Mouse (Mus musculus) liver, embryonic 11.5 days (tissue): ENCODE measurements around the gene Blvrb. TPM values are rescaled to one million over a fixed set of nuclear protein-coding genes. Genes with fewer than 3 reads are reported as not detected.

Source experiments
- ATAC-seq: fragments of 200-750 bp; cut with Nextera tagmentation; replicated peaks from 2 replicates; pipeline ENCODE4 v1.8.0; 2017; ENCODE audit warnings: moderate number of reproducible peaks, mild to moderate bottlenecking, moderate TSS enrichment, moderate library complexity; ENCODE audit not compliant: low FRiP score
- DNase-seq: peaks from one replicate; pipeline ENCODE4 v3.0.0-alpha.2; 2017; ENCODE audit warnings: low spot score
- H3K27ac ChIP-seq: fragments of 300-500 bp; sonication (generic); 2 replicates; pipeline ENCODE4 v1.5.1; 2014; ENCODE audit warnings: mild to moderate bottlenecking, low read depth, low read length, control low read depth
- H3K27me3 ChIP-seq: fragments of 300-500 bp; sonication (generic); replicated peaks from 2 replicates; pipeline ENCODE4 v1.6.1; 2014; ENCODE audit warnings: low read length, mixed read lengths; ENCODE audit not compliant: control insufficient read depth, insufficient read depth
- H3K36me3 ChIP-seq: fragments of 300-500 bp; sonication (generic); 2 replicates; pipeline ENCODE4 v1.6.1; 2014; ENCODE audit warnings: mild to moderate bottlenecking, low read length, moderate library complexity, mixed read lengths; ENCODE audit not compliant: control insufficient read depth, insufficient read depth
- H3K4me1 ChIP-seq: fragments of 300-500 bp; sonication (generic); replicated peaks from 2 replicates; pipeline ENCODE4 v1.6.1; 2014; ENCODE audit warnings: low read length, mixed read lengths; ENCODE audit not compliant: control insufficient read depth, insufficient read depth
- H3K4me2 ChIP-seq: fragments of 300-500 bp; sonication (generic); 2 replicates; pipeline ENCODE4 v1.6.1; 2014; ENCODE audit warnings: mild to moderate bottlenecking, control low read depth, moderate library complexity
- H3K4me3 ChIP-seq: fragments of 300-500 bp; sonication (generic); 2 replicates; pipeline ENCODE4 v1.5.1; 2014; ENCODE audit warnings: low read depth, low read length, control low read depth
- H3K9ac ChIP-seq: fragments of 300-500 bp; sonication (generic); 2 replicates; pipeline ENCODE4 v1.6.1; 2014; ENCODE audit warnings: low read depth, low read length, control low read depth
- H3K9me3 ChIP-seq: fragments of 300-500 bp; sonication (generic); 2 replicates; pipeline ENCODE4 v1.6.1; 2016; ENCODE audit warnings: low read length, inconsistent platforms, mixed read lengths; ENCODE audit not compliant: control insufficient read depth
- WGBS: fragments of 180-500 bp; shearing (Covaris S2); extraction: QIAGEN DNeasy Blood & Tissue Kit; methylation state at CpG from one replicate; pipeline ENCODE4 v1.1.7; 2014; 5-methylcytosine and 5-hydroxymethylcytosine counted together
- polyA plus RNA-seq: library from polyadenylated mRNA; unstranded; fragments of >200 nt; fragmentation: Nextera tagmentation; extraction: Ambion mirVana; gene quantifications from 2 replicates; pipeline ENCODE4 v1.2.1, GENCODE M21; 2014

Gene Blvrb
- polyA plus RNA-seq, 1 experiment from 2014 or later = 581 TPM

- Histone ChIP-seq H3K9ac (no peak overlapping the region), H3K4me2 (no peak overlapping the region), H3K9me3 (no peaks in the 10 kb centered on the region), H3K36me3 (no peaks in the 10 kb centered on the region), H3K27me3 (peaks cover 15% of the 10 kb centered on the region), H3K4me1 (no peaks in the 10 kb centered on the region), H3K4me3 (no peak overlapping the region), H3K27ac (no peak overlapping the region)
- DNase-seq (no peak), ATAC-seq (no peak)
- WGBS = 72% methylated on average over 4 of the region's 4 CpGs
These were observed 7.8 kb upstream of the Blvrb start for GRCm38 (mm10) chr7:27440014-27440413.

DNA sequence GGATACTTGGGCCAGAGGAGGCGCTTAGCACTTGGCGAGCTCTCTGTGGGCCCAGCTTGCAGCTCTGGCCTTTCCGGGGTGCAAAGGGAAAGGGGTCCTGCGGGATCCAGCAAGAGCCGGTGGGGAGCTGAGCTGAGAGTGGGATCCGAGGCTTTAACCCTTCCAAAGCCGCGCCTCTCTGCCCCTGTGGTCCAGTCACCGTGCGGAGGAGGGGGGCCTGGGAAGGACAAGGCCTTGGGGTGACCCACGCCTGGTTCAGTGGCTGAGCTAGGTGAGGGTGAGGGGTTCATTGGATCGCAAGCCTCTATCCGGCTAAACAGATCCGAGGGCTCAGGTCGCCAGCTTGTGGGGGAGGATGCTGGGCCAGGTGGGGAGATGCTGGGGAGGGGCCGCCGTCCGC is 1.7 kb upstream of the Blvrb start:
- Histone ChIP-seq H3K4me2 (peak overlapping the region; percentile 93), H3K9me3 (no peaks in the 10 kb centered on the region), H3K27me3 (peaks cover 30% of the 10 kb centered on the region), H3K27ac (no peak overlapping the region), H3K9ac (peak overlapping the region; percentile 52), H3K4me3 (peak overlapping the region; percentile 57), H3K4me1 (peaks cover 19% of the 10 kb centered on the region), H3K36me3 (no peaks in the 10 kb centered on the region)
- 8% methylated on average over 14 of the region's 18 CpGs for WGBS
- ATAC-seq (no peak), DNase-seq (no peak)

- H3K27me3 ChIP-seq = peaks cover 30% of the 10 kb centered on the region
- peak overlapping the region; percentile 84 for H3K4me3 ChIP-seq
- no peaks in the 10 kb centered on the region for H3K9me3 ChIP-seq
- WGBS = 11% methylated on average over 45 of the region's 53 CpGs
- H3K9ac ChIP-seq = peak overlapping the region; percentile 52
- H3K27ac ChIP-seq = no peak overlapping the region
- no peaks in the 10 kb centered on the region for H3K36me3 ChIP-seq
- H3K4me1 ChIP-seq = peaks cover 23% of the 10 kb centered on the region
- ATAC-seq (no peak; the same call in 1 of the 2 replicates), DNase-seq (no peak)
- peak overlapping the region; percentile 93 for H3K4me2 ChIP-seq
These were observed 1.0 kb upstream of the Blvrb start for GRCm38 (mm10) chr7:27446521-27447418.

GRCm38 (mm10) chr7:27448421-27449206 is 836 bp downstream of the Blvrb start:
- Histone ChIP-seq H3K27ac (peak overlapping the region; percentile 94), H3K9ac (peak overlapping the region; percentile 94), H3K27me3 (peaks cover 30% of the 10 kb centered on the region), H3K4me2 (peak overlapping the region; percentile 89), H3K36me3 (no peaks in the 10 kb centered on the region), H3K9me3 (no peaks in the 10 kb centered on the region), H3K4me3 (peak overlapping the region; percentile 84), H3K4me1 (peaks cover 29% of the 10 kb centered on the region)
- 33% methylated on average over 15 of the region's 15 CpGs for WGBS
- ATAC-seq = peak; percentile 76
- DNase-seq = peak; percentile 64

GRCm38 (mm10) chr7:27449256-27449862 is 1.6 kb downstream of the Blvrb start:
- DNase-seq (peak; percentile 48), ATAC-seq (no peak)
- Histone ChIP-seq H3K27me3 (peaks cover 27% of the 10 kb centered on the region), H3K4me1 (peaks cover 31% of the 10 kb centered on the region), H3K9me3 (no peaks in the 10 kb centered on the region), H3K4me3 (peak overlapping the region; percentile 84), H3K4me2 (peak overlapping the region; percentile 89), H3K36me3 (no peaks in the 10 kb centered on the region), H3K9ac (peak overlapping the region; percentile 69), H3K27ac (peak overlapping the region; percentile 94)
- WGBS = 42% methylated on average over 10 of the region's 10 CpGs

DNA sequence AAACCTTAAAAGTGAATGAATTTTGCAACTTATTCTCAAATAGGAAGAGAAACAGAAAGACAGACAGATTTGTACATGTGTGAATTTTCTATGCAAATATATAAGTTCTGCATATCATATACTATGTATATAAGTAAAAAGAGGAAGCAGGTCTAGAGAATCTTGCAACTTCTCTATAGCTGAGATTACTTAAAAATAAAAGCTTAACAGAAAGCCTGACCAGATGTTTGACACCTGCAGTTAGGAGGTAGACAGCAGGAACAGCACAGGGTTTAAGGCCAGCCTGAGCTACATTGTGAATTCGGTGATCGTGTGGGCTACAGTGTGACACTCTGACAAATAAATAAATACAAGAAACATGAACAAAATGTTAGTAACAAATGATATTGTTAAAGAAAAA is 3.6 kb downstream of the Blvrb start:
- 94% methylated on average over 2 of the region's 2 CpGs for WGBS
- Histone ChIP-seq H3K9ac (no peak overlapping the region), H3K27ac (no peak overlapping the region), H3K36me3 (0 out of 2 replicates have a peak, but pooled peaks cover 2% of the 10 kb centered on the region), H3K9me3 (no peaks in the 10 kb centered on the region), H3K4me2 (peak overlapping the region; percentile 89), H3K4me1 (peaks cover 38% of the 10 kb centered on the region), H3K27me3 (peaks cover 7% of the 10 kb centered on the region), H3K4me3 (peak overlapping the region; percentile 17; the same call in 1 of the 2 replicates)
- no peak for ATAC-seq
- no peak for DNase-seq

GRCm38 (mm10) chr7:27452206-27452770 is 4.5 kb downstream of the Blvrb start:
- H3K27ac ChIP-seq = no peak overlapping the region
- no peak overlapping the region for H3K9ac ChIP-seq
- H3K4me2 ChIP-seq = peak overlapping the region; percentile 89

More at GRCm38 (mm10) chr7:27452206-27452770, 4.5 kb downstream of the Blvrb start:
- no peak for DNase-seq
- Histone ChIP-seq H3K9me3 (no peaks in the 10 kb centered on the region), H3K36me3 (0 out of 2 replicates have a peak, but pooled peaks cover 3% of the 10 kb centered on the region), H3K4me1 (peaks cover 30% of the 10 kb centered on the region), H3K27me3 (no peaks in the 10 kb centered on the region), H3K4me3 (0 out of 2 replicates have a peak overlapping the region, but pooled peaks have one; percentile 1)
- 61% methylated on average over 13 of the region's 13 CpGs for WGBS
- no peak for ATAC-seq
